Mouse (Mus musculus) erythroblast, embryonic 14.5 days (primary cell): Measurements from ENCODE around the gene Exosc2.

Experiments used
- GATA1 ChIP-seq: IDR thresholded peaks from 2 replicates; pipeline ENCODE4 v1.6.1; 2012; ENCODE audit warnings: low read length, inconsistent platforms, mixed read lengths
- TAL1 ChIP-seq: IDR thresholded peaks from 3 replicates; pipeline ENCODE4 v1.6.1; 2012; ENCODE audit warnings: low read length, inconsistent platforms, mixed read lengths

DNA sequence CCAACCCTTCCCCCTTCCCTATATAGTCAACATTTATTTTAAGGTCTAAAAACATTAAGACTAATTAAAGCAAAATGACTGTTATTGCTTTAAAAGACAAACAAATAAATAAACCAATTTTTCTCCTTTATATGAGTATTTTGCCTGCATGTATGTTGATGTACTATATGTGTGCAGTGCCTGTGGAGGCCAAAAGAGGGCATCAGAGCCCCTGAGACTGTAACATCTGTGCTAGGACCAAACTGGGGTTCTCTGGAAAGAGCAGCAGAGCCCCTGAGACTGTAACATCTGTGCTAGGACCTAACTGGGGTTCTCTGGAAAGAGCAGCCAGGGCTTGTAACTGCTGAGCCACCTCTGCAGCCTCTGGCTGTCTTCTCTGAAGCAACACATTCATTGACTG lies 27.7 kb downstream of the Exosc2 start:
- TF ChIP-seq TAL1 (no peak), GATA1 (no peak)
